Mouse (Mus musculus) heart, adult 18-20 months (tissue): ENCODE results near the gene Cebpb. TPM values are rescaled to one million over a fixed set of nuclear protein-coding genes. Genes with fewer than 3 reads are reported as not detected.

Experiments used
- DNase-seq, 2 experiments: peaks; one replicate each; pipeline ENCODE4 v3.0.0; 2021 to 2022; ENCODE audit warnings: mixed read lengths in 1 of 2
- total RNA-seq, 2 experiments: library from RNA; stranded (reverse); gene quantifications; 2 replicates each; pipeline ENCODE4 v1.2.3; 2021

The Cebpb gene
- total RNA-seq, 2 experiments from 2014 or later = 127 to 160 TPM

- DNase-seq = peak in 1 of 2 experiments; percentile 47
Measured at GRCm38 (mm10) chr2:167691410-167691809, 2.7 kb downstream of the Cebpb start.

- no peak for DNase-seq
Measured at GRCm38 (mm10) chr2:167691871-167692661, 3.4 kb downstream of the Cebpb start.

GRCm38 (mm10) chr2:167692831-167693230 lies 4.1 kb downstream of the Cebpb start:
- DNase-seq = no peak

- no peak for DNase-seq
Measured at GRCm38 (mm10) chr2:167693540-167693939, 4.8 kb downstream of the Cebpb start.

GRCm38 (mm10) chr2:167694244-167694643 lies 5.5 kb downstream of the Cebpb start:
- DNase-seq = no peak

- DNase-seq = no peak
Measured at GRCm38 (mm10) chr2:167694963-167695362, 6.2 kb downstream of the Cebpb start.

- DNase-seq = no peak
Measured at GRCm38 (mm10) chr2:167695491-167695890, 6.8 kb downstream of the Cebpb start.

- DNase-seq = peak; percentile 66 to 82
Measured at GRCm38 (mm10) chr2:167696143-167696542, 7.4 kb downstream of the Cebpb start.

- DNase-seq = peak; percentile 84 to 89
Measured at GRCm38 (mm10) chr2:167697902-167698301, 9.2 kb downstream of the Cebpb start.

- no peak for DNase-seq
Measured at GRCm38 (mm10) chr2:167700018-167700417, 11.3 kb downstream of the Cebpb start.

- DNase-seq = no peak
Measured at GRCm38 (mm10) chr2:167701472-167701871, 12.8 kb downstream of the Cebpb start.

- DNase-seq = no peak
Measured at GRCm38 (mm10) chr2:167702126-167702525, 13.4 kb downstream of the Cebpb start.

GRCm38 (mm10) chr2:167704409-167704808 lies 15.7 kb downstream of the Cebpb start:
- no peak for DNase-seq

GRCm38 (mm10) chr2:167706183-167706939 lies 17.6 kb downstream of the Cebpb start:
- DNase-seq = no peak

GRCm38 (mm10) chr2:167708373-167708772 lies 19.7 kb downstream of the Cebpb start:
- no peak for DNase-seq

- no peak for DNase-seq
Measured at GRCm38 (mm10) chr2:167709969-167710368, 21.3 kb downstream of the Cebpb start.

- DNase-seq = no peak
Measured at GRCm38 (mm10) chr2:167710574-167710973, 21.9 kb downstream of the Cebpb start.

- peak; percentile 66 to 77 for DNase-seq
Measured at GRCm38 (mm10) chr2:167712872-167713821, 24.4 kb downstream of the Cebpb start.

- peak; percentile 46 to 49 for DNase-seq
Measured at GRCm38 (mm10) chr2:167714298-167714697, 25.6 kb downstream of the Cebpb start.

- DNase-seq = no peak
Measured at GRCm38 (mm10) chr2:167715008-167715407, 26.3 kb downstream of the Cebpb start.

GRCm38 (mm10) chr2:167717208-167717607 lies 28.5 kb downstream of the Cebpb start:
- no peak for DNase-seq

- no peak for DNase-seq
Measured at GRCm38 (mm10) chr2:167719520-167719919, 30.8 kb downstream of the Cebpb start.
